Mouse (Mus musculus) olfactory bulb, adult 2 months (tissue): ENCODE measurements around the gene Wnt1. TPM values are rescaled to one million over a fixed set of nuclear protein-coding genes. Genes with fewer than 3 reads are reported as not detected.
A peak's percentile ranks its signal among the peaks of the same experiment; 100 is the strongest.

Source experiments
- H3K27ac ChIP-seq: fragments of 200-500 bp; 2 replicates; pipeline ENCODE4 v1.5.1; 2012; ENCODE audit warnings: low read depth, low read length; ENCODE audit not compliant: insufficient read depth
- H3K4me1 ChIP-seq: fragments of 200-500 bp; 2 replicates; pipeline ENCODE4 v1.6.1; 2012; ENCODE audit warnings: low read length; ENCODE audit not compliant: control insufficient read depth, insufficient read depth
- H3K4me3 ChIP-seq: fragments of 200-500 bp; 2 replicates; pipeline ENCODE4 v1.5.1; 2012; ENCODE audit warnings: mild to moderate bottlenecking, low read depth, low read length, moderate library complexity; ENCODE audit not compliant: insufficient read depth
- CTCF ChIP-seq: fragments of 200-500 bp; IDR thresholded peaks from 2 replicates; pipeline ENCODE4 v1.5.1; 2012; ENCODE audit warnings: low read depth, mild to moderate bottlenecking, low read length, moderate library complexity; ENCODE audit not compliant: insufficient read depth
- POLR2A ChIP-seq: fragments of 200-500 bp; IDR thresholded peaks from 2 replicates; pipeline ENCODE4 v1.6.1; 2012; ENCODE audit warnings: mild to moderate bottlenecking, low read depth, low read length, moderate library complexity; ENCODE audit not compliant: insufficient read depth
- WGBS: fragments of 180-500 bp; shearing (Covaris S2); methylation state at CpG from one replicate; pipeline ENCODE4 v1.1.7; 2018; 5-methylcytosine and 5-hydroxymethylcytosine counted together
- polyA plus RNA-seq: library from polyadenylated mRNA; stranded (reverse); fragments of >200 nt; gene quantifications from 2 replicates; pipeline ENCODE4 v1.2.4, GENCODE M21; 2012; ENCODE audit warnings: low replicate concordance; ENCODE audit not compliant: missing spikeins, insufficient read depth, insufficient read length

The Wnt1 gene
- polyA plus RNA-seq, 1 experiment, result not detected

GRCm38 (mm10) chr15:98776280-98777004 is 13.2 kb upstream of the Wnt1 start:
- no peak overlapping the region for H3K27ac ChIP-seq
- TF ChIP-seq CTCF (no peak), POLR2A (no peak)
- 6% methylated on average over 62 of the region's 62 CpGs for WGBS
- peaks cover 54% of the 10 kb centered on the region for H3K4me1 ChIP-seq
- H3K4me3 ChIP-seq, result peak overlapping the region; percentile 2

- WGBS, result 13% methylated on average over 19 of the region's 19 CpGs
- Histone ChIP-seq H3K4me1 (peaks cover 54% of the 10 kb centered on the region), H3K27ac (no peak overlapping the region), H3K4me3 (no peak overlapping the region)
- TF ChIP-seq CTCF, result no peak
- no peak for TF ChIP-seq POLR2A
These were observed 12.5 kb upstream of the Wnt1 start for GRCm38 (mm10) chr15:98777005-98777616.

DNA sequence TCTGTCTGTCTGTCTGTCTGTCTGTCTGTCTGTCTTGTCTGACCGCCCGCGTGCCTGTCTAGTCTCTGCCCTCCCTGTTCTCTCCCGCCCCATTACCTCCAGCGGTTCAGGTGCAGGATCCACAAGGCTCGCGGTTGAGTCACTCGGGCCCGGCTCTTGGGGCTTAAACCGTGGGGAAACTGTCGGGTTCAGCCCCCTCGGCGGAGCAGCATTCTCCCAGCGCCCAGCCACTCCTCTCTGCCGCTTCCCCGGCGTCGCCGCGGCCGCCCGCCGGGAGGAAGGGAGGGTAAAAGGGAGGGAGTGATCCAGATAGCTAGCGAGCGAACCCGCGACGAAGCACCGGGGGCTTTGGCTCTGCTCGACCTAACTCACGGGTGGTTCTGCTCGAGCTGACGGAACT is 11.9 kb upstream of the Wnt1 start, which contains the start of gene Wnt10b:
Wnt10b (minus strand) TSS at position 389 of the 400 bp plus-strand sequence.
- Histone ChIP-seq H3K27ac (no peak within 1 kb of the TSS), H3K4me3 (peak within 1 kb of the TSS; percentile 39), H3K4me1 (peaks cover 47% of the 10 kb centered on the region)
- TF ChIP-seq CTCF (no peak), POLR2A (no peak)
- WGBS, result under 1% methylated on average over 33 of the region's 33 CpGs

DNA sequence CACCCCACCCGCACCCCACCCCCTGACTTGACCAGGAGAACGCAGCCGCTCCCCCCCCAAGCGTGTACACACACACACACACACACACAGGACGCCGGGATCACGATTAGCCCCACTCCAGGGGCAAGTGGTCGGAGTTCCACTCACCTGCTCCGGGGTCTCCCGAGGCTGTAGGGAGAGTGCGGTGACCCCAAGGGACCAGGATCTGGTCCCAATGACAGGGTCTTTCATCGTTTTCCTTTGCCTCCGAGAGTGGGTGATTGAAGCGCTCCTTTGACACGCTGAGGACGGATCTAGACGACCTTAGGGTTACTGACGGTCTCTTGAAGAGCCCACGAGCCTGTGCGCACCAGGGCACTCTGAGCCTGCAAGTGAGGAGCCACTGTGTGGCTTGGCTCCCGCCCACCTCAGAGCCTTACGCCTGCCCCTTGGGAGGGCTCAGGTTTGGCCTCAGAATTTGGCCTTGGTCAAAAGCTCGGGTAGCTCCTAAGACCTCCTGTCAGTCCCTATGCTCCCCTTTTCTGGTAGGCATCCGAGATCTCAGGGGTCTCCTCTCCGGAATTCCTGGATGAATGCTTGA is 11.4 kb upstream of the Wnt1 start:
- Histone ChIP-seq H3K27ac (no peak overlapping the region), H3K4me1 (peaks cover 47% of the 10 kb centered on the region), H3K4me3 (0 out of 2 replicates have a peak overlapping the region, but pooled peaks have one; percentile 7)
- no peak for TF ChIP-seq CTCF
- TF ChIP-seq POLR2A, result no peak
- 7% methylated on average over 25 of the region's 25 CpGs for WGBS

- no peak overlapping the region for H3K4me3 ChIP-seq
- TF ChIP-seq CTCF, result no peak
- TF ChIP-seq POLR2A, result no peak
- peaks cover 47% of the 10 kb centered on the region for H3K4me1 ChIP-seq
- WGBS, result 24% methylated on average over 7 of the region's 11 CpGs
- H3K27ac ChIP-seq, result no peak overlapping the region
These were observed 10.9 kb upstream of the Wnt1 start for GRCm38 (mm10) chr15:98778806-98779205.

DNA sequence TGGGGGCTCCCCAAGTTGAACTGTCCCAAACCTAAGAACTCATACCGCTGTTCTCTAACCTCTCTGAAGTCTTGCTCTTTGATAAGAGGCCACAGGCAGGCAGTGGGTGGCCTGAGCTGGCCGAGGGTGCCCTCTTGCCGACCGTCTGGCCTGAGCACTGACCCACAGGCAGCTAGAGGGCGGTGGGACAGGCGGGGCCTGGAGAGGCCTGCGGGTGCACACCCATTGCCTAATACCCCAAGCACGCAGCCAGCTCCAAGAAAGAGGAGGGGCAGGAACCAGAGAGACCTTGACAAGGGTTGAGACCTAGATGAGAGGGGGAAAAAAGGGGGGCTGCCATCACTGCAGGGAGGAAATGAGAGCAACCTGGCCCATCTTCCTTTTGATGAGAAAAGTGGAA is 9.6 kb upstream of the Wnt1 start:
- no peak for TF ChIP-seq CTCF
- no peak for TF ChIP-seq POLR2A
- WGBS, result 24% methylated on average over 8 of the region's 8 CpGs
- H3K4me1 ChIP-seq, result peaks cover 47% of the 10 kb centered on the region
- H3K27ac ChIP-seq, result no peak overlapping the region; the same call in 1 of the 2 replicates
- no peak overlapping the region for H3K4me3 ChIP-seq

GRCm38 (mm10) chr15:98780573-98780972 is 9.1 kb upstream of the Wnt1 start:
- TF ChIP-seq CTCF (no peak), POLR2A (no peak)
- Histone ChIP-seq H3K4me1 (peaks cover 47% of the 10 kb centered on the region), H3K27ac (no peak overlapping the region; the same call in 1 of the 2 replicates), H3K4me3 (no peak overlapping the region)
- WGBS, result 12% methylated on average over 13 of the region's 13 CpGs

DNA sequence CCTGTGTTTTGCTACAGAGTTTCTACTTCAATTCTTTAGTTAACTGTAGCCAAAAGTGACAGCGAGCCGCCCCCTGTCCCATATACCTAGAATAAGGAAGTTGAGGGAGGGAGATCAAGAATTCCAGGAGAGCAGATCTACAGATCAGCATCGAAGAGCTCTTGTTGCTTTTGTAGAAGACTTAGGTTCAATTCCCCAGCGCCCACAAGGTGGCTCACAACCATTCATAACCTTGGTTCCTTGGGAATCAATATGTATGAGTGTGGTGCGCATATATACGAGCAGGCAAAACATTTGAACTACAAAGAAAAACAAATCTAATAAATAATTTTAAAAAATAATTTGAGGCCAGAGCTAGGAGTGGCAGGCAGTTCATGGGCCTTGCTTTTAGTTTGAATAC is 8.5 kb upstream of the Wnt1 start:
- peaks cover 42% of the 10 kb centered on the region for H3K4me1 ChIP-seq
- H3K4me3 ChIP-seq, result no peak overlapping the region
- no peak overlapping the region for H3K27ac ChIP-seq
- 42% methylated on average over 6 of the region's 6 CpGs for whole genome bisulfite sequencing
- TF ChIP-seq POLR2A, result no peak
- no peak for TF ChIP-seq CTCF

DNA sequence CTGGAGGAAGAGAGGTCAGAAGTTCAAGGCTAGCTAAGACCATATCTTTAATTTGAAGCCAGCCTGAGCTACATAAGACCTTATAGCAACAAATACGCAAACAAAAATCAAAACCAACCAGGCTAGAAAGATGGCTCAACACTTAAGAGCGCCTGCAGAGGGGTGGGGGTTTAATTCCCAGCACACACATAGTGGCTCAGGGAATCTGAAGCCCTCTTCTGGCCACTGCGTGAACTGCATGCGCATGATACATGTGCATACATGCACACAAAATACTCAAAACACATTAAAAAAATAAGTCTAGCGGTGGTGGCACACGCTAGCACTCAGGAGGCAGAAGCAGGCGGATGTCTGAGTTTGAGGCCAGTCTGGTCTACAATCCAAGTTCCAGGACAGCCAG is 3.9 kb upstream of the Wnt1 start:
- Histone ChIP-seq H3K4me3 (no peak overlapping the region), H3K27ac (no peak overlapping the region), H3K4me1 (peaks cover 12% of the 10 kb centered on the region)
- 47% methylated on average over 7 of the region's 7 CpGs for WGBS
- TF ChIP-seq CTCF, result no peak
- TF ChIP-seq POLR2A, result no peak
